Mouse (Mus musculus) natural killer cell, adult 2 months (primary cell): ENCODE results near the gene Arhgap15.

ENCODE experiments used
- DNase-seq, 2 experiments: peaks; one replicate each; pipeline ENCODE4 v3.0.0; 2022; ENCODE audit warnings: low spot score in 2 of 2

Gene Arhgap15

DNA sequence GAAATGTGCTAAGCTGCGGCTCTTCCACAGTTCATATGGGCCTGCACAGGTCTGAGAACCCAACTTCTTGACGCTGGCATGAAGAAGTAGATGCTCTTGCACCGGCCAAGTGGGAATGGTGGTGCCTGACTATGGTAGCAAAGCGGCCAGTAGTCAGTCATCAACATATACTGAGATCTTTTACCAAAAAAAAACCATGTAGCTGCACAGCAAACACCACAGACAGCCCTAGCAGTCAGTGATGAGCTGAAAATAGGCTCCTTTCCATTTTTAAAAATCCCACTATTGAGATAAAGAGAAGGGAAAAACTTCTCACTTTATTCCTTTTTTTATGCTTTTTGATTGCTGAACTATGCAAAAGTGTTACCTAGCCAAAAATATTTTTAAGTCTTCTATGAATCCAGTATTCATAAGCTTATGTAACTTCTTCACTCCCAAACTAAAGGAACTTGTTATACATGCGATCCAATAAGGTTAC is 175.3 kb downstream of the Arhgap15 start:
- no peak for DNase-seq

DNA sequence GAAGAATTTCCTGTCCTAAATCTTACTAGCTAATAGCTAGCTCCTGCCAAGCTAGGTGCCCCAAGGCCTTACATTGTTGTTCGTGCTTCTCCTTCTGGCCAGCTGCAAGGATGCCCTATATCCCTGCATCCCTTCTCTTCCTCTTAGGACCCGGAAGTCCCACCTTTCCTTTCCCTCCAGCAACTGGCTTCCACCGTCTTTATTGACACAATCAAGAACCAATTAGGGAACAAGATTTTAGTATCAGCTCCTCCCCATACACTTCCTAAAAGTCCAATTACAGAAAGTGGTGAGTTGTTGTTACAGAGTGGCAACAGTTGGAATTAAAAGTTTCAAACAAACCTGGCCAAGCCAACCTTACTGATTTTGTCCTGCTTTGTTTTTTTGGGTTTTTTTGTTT is 183.1 kb downstream of the Arhgap15 start:
- DNase-seq, result no peak

DNA sequence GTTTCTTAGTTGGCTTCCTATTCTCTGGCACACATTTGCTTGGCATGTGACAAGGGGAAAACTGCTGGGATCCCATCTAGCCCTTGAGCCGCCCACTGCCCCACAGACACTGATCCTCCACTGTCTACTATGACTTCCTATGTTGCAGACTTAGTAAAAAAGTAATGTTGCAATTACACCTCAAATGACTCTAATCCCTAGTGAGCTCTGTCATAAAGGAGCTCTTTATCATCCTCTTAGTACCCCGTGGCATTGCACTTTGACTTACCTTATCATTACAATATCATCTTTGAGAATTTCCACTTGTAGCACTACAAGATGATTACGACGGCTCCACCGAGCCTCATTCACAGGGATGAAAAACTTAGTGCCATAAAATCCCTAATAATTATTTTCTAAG is 190.6 kb downstream of the Arhgap15 start:
- DNase-seq, result no peak

DNA sequence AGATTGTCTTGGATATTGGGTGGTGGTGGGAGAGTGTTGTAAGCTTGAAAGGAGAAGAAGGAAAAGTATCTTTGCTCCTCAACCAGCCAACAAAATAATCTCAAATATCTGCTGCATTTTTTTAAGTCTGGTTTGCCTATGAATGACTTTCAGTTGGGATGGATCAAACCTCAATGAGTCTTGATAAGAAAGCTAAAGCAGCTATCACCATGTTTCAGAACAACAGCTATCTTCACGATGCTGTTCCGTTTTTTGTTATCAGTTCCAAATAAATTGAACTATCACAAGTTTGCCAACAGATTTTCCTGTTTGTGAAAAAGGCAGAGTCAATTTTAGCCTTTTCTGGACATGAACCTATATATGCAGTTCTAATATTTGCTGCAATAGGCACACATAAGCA is 197.1 kb downstream of the Arhgap15 start:
- DNase-seq, result no peak

DNA sequence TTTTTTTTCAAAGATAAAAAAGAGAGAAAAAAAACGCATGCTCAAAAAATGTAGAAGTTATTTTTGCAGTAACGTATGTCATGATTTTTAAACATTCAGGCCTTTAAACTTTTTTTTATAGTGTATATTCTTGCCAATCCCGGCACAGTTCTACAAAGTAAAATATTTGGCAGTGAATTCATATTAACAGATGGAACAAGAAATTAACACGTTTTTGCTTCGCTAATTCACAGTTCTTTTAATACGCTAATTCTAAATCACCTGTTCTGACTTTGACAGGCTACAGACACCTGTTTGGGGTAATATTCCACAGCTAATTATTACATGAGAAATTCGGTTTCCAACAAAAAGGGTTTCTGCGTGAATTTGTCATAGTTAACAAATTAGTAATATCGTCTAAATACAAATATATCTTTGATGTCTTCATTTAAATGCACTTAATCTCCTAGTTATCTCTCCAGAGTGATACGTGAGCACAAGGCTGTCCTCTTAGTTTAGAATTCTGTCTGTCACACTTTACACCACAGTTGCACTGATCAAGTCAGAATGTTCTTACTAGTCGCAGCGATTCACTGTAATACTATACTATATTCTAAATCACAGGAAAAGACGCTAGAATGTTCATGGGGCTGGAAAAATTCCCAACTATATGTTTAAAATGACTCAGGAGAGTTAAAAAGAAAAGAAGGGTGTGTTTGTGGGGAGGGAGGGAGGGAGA is 201.3 kb downstream of the Arhgap15 start:
- no peak for DNase-seq

DNA sequence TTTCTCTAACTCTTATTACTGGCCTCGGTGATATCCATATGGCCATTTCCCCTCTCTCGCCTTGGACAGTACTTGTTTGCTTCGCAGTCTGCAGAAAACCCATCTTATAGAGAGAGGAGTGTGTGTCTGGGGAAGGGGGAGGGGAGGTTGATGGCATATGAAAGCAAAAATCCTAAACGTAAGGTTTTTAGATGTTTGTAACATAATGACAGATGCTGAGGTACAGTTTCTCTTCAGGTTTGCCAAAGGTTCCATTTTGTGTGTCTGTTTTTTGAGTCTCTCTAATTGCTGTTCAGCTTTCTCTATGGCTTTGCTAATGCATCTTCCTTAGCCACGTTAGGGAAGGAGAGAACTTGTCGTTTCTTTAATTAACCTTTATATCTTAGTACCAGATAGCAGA is 202.1 kb downstream of the Arhgap15 start:
- no peak for DNase-seq

DNA sequence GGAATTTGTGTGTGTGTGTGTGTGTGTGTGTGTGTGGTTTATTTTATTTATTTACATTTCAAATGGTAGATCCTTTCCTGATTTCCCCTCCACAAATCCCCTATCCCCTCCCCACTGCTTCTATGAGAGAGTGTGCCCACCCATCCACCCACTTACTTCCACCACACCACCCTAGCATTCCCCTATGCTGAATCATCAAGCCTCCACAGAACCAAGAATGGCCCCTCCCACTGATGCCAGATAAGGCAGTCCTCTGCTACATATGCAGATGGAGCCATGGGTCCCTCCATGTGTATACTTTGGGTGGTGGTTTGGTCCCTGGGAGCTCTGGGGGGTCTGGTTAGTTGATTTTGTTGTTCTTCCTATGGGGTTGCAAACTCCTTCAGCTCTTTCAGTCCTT is 210.6 kb downstream of the Arhgap15 start:
- DNase-seq, result no peak

DNA sequence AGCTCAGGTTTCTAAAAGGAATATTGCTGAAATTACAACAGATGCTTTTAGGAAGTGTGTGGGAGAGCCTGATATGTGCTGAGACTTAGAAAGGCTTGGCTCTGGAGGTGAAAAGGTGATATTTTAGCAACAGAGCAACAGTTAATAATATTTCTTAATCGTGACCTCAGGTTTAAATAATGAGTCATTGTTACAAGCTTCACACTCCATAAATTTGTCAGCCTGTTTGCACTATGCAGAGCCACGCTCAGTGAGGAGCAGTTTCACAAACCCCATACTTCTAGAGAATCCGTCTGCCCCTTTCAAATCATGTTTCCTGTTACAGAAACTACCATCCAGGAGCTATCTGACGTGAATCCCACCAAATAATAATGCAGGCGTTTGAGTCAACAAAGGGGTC is 213.8 kb downstream of the Arhgap15 start:
- no peak for DNase-seq

DNA sequence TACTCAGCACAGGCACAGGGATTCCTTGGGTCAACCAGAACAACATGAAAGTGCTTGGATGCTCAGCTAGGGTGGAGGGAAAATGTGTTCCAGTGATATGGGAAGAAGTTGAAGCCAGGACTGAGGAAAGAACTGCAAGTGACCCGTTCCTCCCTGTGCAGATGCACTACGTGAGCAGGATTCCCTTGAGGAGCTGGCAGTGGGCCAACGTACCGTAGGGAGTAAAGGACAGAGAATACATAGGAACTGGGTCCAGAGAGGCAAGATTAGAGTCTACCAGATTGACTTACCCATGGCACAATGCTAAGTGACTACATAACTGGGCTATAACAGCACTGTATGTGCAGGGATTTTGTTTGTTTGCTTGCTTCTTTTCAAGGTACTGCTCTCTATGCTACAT is 220.0 kb downstream of the Arhgap15 start:
- no peak for DNase-seq

DNA sequence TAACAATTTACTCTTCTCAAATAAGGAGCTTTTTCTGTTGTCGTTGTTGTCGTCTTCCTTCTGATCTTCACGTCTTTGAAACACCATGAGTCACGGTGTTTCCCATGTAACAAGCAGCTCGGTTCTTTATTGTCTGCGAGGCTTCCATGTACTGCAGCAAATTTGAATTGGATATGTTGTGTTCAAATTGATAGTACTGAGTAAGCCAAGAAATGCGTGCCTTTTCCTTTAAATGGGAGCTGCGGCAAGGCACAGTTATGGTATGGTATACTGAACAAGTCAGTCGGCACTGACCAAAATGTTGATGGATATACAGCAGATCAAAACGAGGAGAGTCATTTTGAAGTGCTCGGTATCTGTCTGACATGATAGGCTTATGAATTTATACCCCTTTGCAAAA is 229.1 kb downstream of the Arhgap15 start:
- no peak for DNase-seq

DNA sequence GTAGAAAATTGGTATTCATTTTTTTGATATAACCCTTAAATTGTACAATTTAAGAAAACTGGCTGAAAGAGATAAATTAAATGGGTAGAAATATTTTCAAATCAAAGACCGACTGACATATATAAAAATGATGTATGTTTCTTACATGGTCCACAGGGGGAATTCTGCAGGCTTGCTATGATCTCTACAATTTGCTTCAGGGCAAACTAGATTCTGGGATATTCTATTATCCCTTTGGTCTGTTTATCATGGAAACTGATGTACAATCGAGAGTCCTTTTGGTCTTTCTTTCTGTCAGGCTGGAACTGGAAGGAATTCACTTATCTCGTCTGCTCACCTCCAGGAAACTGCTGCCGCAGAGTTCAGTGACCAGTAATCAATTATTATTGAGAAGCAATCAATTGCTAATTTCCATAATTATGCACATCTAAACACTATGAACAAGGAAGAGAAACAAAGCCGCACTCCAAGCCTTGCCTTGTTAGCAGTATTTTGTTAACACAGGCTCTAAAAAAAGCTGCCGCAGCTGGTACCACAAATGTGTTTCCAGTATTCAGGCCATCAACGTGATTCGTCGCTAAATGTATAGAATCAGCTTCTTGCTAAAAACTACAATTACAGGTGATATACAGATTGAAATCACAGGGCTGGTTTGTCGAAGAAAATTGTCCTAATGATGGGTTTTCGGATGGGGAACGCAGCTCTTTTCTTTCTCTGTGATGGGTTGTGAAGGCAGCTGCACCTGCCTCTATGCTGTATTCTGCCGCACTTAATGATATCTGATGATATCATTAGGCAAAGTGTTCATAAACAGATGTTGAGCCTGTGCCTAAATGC is 229.8 kb downstream of the Arhgap15 start:
- no peak for DNase-seq

DNA sequence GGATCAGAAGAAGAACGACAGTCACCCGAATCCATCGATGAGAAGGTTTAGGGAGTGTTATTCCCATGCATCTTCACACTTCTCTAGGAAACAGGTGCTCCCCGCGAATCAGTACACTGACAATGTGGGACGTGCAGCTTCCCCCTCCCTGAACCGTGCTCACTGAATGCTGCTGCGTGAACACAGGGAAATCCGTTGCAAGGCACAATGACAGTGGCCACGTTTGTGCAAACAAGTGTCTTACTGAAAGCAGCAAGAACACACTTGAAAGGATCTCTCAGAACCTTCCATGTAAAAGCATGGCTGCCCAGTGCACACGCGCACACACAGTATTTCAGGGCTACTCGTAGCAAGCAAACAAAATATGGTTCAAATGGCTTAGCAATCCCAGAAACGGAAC is 237.4 kb downstream of the Arhgap15 start:
- no peak for DNase-seq

DNA sequence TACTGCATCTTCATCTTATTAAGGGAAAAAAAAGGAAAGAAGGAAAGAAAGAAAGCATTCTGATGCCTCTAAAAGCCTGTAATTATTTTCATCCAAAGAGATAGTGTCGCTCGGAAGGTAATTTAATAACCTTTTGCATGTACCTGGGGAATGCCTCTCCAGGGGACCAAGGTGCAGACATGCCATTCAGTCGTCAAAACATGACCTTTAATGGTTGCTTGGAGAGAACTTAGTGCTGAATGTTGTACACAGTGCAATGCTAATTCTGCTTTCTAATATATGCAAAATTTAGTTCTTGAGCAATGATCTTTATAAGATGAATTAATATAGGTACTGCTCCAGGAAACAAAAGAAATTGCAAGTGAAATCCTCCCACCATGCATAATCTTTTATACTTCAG is 239.3 kb downstream of the Arhgap15 start:
- no peak for DNase-seq

DNA sequence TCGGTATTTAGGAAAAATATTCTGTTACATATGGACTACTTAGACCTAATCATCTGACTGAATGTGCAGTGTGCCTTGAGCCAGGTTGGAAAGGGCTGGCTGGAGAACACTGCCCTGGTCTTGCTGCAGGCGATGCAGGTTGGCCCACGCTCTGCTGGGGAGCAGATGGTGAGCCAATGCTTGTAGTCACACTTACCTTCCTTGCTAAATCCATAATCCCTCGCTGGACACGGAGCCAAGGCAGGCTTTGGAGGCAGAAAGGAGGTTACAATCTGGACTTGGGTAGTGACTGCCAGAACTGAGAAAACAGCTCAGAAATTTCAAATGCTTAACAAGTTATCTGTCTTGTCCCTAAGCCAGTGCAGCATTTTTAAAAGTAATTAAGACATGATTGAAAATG is 241.2 kb downstream of the Arhgap15 start:
- no peak for DNase-seq

DNA sequence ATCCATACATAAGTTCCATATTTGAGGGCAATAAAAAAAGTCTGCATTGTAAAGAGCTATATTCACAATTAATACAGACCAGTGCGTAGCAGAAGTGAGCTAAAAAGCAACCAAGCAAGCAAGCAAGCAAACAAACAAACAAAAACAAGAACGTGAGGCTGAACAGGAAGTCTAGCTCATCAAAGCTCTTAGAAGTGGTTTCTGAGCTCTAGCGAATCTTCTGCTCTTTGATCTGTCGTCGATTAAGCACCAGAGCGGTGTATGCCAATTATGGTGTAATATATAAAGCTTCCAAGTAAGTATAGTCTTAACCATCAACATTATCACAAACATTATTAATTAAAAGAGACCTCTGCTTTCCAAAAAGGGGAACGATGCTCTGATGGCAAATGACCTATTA is 243.9 kb downstream of the Arhgap15 start:
- no peak for DNase-seq

DNA sequence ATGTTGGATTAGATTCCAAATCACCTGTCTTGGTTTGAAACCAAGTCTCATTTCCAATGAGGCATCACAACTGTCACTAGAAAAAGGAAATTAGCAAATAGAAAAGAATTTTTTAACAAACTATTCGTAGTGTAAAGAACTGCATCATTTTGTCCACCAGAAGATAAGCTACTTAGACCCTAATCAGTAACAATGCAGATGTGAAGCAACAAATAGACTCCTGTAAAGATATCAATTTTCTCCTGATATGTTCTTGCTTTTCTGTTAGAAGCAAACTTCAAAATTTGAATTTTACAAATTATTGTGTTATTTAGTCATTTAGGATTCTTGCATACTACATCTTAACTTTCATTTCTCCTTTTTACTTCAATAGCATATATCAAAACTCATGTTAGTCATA is 253.8 kb downstream of the Arhgap15 start:
- no peak for DNase-seq

DNA sequence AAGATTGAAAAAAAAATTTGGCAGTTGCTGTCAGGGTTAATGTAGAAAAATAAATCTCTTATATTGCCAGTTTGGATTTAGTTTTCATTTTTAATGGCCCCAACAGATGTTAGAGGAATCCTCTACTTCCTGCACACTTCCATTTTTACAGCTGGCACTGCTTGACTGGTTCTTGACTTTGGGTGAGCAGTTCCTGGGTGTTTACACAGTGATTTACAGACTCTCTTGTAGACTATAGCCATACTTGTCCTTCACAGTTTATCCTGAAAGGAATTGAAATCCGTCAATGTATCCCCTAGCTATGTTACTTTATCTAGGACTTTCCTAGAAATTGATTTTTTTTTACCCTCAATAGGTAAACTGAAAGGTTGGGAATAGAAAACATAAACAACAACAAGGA is 261.6 kb downstream of the Arhgap15 start:
- no peak for DNase-seq

DNA sequence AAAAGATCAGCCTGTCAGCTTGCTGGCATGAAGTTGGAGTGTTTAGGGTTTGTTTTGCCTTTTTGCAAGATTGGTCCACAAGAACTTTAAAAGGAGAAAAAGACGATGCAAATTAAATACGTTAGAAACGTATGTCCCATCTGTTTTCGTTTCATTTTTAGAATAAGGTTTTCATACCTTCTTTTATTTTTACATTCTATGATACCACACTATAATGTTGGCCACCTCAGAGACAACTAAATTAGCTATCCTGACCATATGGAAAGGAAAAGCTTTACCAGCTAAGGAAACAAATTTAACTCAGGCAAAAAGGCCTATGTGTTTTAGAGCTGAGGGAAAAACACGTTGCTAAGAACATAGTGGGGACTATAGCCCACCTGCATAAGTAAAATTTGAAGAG is 264.8 kb downstream of the Arhgap15 start:
- DNase-seq, result no peak

DNA sequence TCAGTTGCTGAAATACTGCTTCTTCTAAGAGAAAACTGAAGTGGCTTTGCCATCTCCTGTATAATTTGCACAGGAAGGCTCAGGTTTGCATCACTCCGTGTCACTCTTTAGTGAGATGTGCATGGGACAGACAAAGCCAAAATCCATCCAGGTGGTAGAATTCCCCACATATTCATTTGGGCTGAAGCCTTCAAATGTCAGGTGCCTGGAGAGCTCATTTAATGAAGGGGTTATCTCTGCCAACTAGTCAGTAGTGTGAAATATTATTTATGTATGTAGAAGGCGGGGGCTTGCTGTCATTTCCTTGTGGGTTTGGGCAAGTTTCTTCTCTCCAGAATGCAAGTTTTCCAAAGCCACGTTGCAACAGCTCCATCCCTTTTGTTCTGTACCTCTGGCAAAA is 268.1 kb downstream of the Arhgap15 start:
- DNase-seq, result no peak

DNA sequence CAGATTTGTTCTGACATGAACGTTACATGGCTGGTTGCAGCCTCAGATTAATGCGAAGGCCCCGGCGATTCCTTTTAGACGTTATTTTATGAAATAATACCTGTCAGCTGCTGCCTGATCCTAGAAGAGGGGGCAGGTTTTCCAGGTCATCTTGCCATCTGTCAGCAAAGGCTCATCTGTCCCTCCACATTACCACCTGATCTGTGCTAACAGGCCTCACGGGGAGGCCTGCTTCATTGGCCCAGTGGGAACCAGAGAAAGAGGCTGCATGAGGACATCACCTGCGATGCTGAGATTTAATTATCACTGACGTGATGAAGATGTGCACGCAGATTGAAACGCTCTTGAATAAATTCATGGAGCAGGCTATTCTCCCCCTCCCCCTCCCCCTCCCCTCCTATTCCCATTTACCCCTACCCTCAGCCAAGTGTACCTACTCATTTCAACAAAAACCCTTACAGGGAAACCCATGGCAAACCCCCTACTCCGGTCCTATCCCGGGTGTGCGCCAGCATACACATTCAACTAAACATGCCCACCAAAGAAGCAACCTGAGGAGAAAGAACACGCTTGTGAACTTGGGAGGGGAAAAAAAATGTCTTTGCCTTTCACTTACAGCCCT is 268.9 kb downstream of the Arhgap15 start:
- DNase-seq, result no peak

DNA sequence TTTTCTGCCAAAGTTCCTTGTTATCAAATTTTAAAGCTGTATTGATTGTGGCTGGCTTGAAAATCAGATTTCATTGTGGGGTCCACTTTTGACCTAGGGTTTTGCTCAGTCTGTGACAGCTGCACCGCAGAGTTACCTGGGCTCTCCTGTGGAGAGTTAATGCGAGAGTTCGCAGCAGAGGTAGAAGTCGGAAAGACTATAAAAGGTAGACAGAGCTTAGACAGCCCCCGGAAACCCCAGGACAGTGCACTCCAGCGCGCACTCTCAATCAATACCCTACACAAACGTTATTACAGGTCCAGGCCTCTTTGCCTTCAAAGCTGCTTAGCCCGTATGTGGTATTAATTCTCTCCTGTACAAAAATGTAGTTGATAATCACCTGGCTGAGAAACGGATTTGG is 269.4 kb downstream of the Arhgap15 start:
- no peak for DNase-seq

DNA sequence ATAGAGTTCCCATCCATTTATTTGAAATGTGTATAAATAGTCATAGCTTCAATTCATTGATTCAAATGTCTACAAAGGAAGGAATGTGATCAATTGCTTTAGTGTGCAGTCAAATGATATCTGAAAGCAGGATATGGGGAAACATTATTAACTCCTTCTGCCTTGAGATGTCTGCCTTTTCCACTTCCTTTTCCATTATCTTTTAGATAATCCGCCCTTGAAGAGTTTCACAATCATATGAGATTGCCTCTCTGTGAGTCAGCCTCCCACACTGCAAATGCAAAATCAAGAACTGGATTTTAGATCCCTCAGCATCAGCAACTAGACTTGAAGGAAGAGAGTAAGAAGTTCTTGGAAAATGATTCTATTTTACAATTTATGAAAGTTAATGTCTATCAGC is 276.1 kb downstream of the Arhgap15 start:
- DNase-seq, result no peak
